Mouse (Mus musculus) CH12F3 (cell line): ENCODE data around the gene Casc1.
"Not testable (repeated sequence)": the region's sequence is repeated elsewhere in the genome, so short reads cannot be mapped to it uniquely, and the experiment has no call there.

Experiments used
- in situ Hi-C: fragments of 300-500 bp; cut with MboI; formaldehyde crosslinking; loops from 2 replicates; pipeline ENCODE4 v1.14.3; 2020; ENCODE audit warnings: low sequenced_read_pairs

The Casc1 gene

DNA sequence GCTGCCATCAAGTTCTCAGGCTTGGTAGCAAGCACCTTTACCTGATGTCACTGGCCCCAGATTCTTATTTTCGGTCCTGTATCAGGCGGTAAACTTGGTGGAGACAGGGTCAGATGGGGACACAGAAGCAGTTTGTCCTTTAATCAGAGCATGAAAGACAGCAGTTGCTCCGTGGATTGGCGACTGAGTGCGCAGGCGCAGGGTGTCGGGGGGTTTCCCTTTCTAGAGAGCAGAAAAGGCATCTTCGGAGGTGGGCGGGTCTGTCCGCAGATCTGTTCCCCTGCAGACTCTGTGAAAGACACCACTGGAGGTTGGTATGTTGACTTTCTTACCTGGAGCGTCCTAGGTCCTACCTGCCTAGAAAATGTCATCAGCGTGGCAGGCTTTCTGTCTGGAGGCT, 69.0 kb downstream of the Casc1 start:
- in situ Hi-C loops: no loop called here

- in situ Hi-C loops: no loop called here
These were observed 70.1 kb downstream of the Casc1 start for GRCm38 (mm10) chr6:145140706-145141105.

DNA sequence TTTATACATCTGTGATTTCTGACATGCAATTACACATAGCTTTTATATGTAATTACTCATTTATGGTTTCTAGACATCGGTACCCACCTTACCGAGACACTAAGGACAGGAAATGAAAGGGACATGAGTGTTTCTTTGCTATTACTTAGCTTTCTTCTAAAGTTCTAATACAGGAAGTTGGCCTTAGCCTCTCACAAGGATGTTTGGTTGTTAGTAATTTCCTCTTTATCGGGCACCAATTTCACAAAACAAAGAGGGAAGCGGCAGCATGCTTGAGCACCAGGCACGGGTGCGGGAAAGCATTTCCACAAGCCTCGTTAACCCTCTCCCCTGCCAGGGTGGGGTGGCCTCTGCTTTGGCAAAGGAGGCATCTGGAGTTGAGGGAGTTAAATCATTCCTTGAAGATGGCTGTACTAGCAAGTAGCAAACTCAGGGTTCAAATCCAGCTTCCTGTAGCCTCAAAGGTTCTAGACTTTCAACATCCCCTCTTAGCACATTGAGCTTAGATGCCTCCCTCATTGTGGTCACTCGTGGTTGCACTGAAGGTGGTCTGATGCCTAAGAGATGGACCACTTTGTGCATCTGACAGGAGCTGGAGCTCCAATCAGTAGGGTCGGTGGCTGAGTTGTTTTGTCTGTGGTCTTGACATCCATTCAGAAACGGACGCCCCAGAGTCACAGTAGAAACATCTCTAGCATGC, 70.9 kb downstream of the Casc1 start:
- in situ Hi-C loops: no loop called here

- in situ Hi-C loops: no loop called here
These were observed 71.6 kb downstream of the Casc1 start for GRCm38 (mm10) chr6:145139236-145139635.

- in situ Hi-C loops: no loop called here
These were observed 74.0 kb downstream of the Casc1 start for GRCm38 (mm10) chr6:145136831-145137230.

DNA sequence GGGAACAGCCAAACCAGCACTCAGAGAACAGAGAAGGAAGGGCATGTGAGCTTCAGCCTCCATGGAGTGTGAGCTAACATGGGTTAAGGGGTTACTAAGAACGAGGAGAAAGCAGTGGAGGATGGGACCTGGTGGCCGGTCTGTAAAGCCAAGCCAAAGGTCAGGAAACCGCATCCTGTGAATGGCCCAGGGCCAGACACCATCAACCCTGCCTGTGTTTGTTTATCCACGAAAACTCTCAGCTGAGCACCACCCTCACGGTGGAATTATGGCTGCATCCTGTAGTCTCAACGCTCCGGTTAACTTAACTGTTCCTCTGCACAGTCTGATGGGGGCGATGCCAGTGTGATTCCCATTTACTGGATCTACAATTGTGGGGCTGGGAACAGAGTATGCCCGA, 75.0 kb downstream of the Casc1 start:
- in situ Hi-C loops: no loop called here

- in situ Hi-C loops: no loop called here
These were observed 75.5 kb downstream of the Casc1 start for GRCm38 (mm10) chr6:145135295-145135694.

- in situ Hi-C loops: not testable (repeated sequence)
These were observed 77.8 kb downstream of the Casc1 start for GRCm38 (mm10) chr6:145132969-145133368.

- in situ Hi-C loops: no loop called here
These were observed 78.8 kb downstream of the Casc1 start for GRCm38 (mm10) chr6:145131991-145132390.

DNA sequence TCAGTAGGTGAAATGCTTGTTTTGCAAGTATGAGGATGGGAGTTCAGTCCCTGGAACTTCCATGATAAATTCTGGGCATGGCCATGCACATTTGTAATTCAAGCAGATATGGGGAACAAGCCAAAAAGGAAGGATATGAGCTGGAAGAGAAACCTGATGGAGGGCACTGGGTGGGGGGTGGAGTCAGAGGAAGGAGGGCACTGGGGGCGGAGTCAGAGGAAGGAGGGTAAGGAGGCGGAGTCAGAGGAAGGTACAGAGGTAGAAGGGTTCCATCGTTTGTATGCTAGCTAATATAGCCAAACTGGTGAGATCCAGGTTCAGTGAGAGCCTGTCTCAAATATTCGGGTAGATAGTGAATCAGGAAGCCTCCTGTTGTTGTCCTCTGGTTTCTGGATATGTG, 81.2 kb downstream of the Casc1 start:
- in situ Hi-C loops: no loop called here

- in situ Hi-C loops: no loop called here
These were observed 83.2 kb downstream of the Casc1 start for GRCm38 (mm10) chr6:145127652-145128051.

DNA sequence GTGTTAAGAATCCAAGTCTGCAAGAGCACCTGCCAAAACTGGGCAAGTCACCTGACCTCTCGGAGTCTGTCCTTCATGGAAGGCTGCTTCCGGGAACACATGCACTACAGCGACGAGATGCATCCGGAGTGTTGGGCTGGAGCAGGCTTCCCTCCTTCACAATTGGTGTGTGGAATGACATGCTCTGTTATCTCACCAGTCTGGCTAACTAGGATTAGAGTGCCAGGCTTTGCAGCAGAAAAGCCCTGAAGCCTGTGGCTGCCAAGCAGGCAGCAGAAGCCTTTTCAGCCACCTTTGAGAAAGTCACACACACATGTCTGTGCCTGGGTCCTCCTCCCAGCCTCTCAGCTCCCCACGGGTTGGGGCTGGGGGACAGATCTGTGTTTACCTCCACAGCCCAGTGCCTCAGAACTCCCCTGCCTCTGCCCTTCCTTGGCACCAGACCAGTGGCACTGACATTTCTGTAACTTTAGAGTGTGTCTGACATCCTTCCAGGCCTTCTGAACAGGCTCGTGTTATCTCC, 85.2 kb downstream of the Casc1 start:
- in situ Hi-C loops: no loop called here
